Mouse (Mus musculus): ENCODE data around the gene Zbtb3. TPM values are rescaled to one million over a fixed set of nuclear protein-coding genes. Genes with fewer than 3 reads are reported as not detected.

Zbtb3 gene
- polyA plus RNA-seq, 1 experiment from 2014 or later, result 7.9 TPM

GRCm38 (mm10) chr19:8818301-8818798, 16.0 kb downstream of the Zbtb3 start:
- DNase-seq, result no peak
- peaks cover 38% of the 10 kb centered on the region for H3K36me3 ChIP-seq (ENCODE audit: control insufficient read depth, insufficient read depth, low read length)
- H3K4me2 ChIP-seq (ENCODE audit: low read length), result peak overlapping the region; percentile 79
- no peaks in the 10 kb centered on the region for H3K27me3 ChIP-seq (ENCODE audit: control insufficient read depth, insufficient read depth, low read length)
- H3K27ac ChIP-seq (replicated peaks; ENCODE audit: low read depth, low read length), result peak overlapping the region; percentile 94
- no peaks in the 10 kb centered on the region for H3K9me3 ChIP-seq (ENCODE audit: control insufficient read depth, low read length)
- WGBS, result 29% methylated on average over 14 of the region's 14 CpGs
- peaks cover 37% of the 10 kb centered on the region for H3K4me1 ChIP-seq (ENCODE audit: control insufficient read depth, insufficient read depth, low read length)
- H3K4me3 ChIP-seq (replicated peaks; ENCODE audit: low read depth, low read length), result peak overlapping the region; percentile 98
- peak overlapping the region; percentile 92 for H3K9ac ChIP-seq (replicated peaks; ENCODE audit: low read length)
- no peak for ATAC-seq (ENCODE audit: low FRiP score, low TSS enrichment)

- Histone ChIP-seq H3K27ac (replicated peaks; ENCODE audit: low read depth, low read length) (peak within 1 kb of the TSS; percentile 94), H3K36me3 (ENCODE audit: control insufficient read depth, insufficient read depth, low read length) (peaks cover 38% of the 10 kb centered on the region), H3K4me1 (ENCODE audit: control insufficient read depth, insufficient read depth, low read length) (peaks cover 37% of the 10 kb centered on the region), H3K4me3 (replicated peaks; ENCODE audit: low read depth, low read length) (peak within 1 kb of the TSS; percentile 98), H3K9me3 (ENCODE audit: control insufficient read depth, low read length) (no peaks in the 10 kb centered on the region), H3K4me2 (ENCODE audit: low read length) (peak within 1 kb of the TSS; percentile 79), H3K9ac (replicated peaks; ENCODE audit: low read length) (peak within 1 kb of the TSS; percentile 92), H3K27me3 (ENCODE audit: control insufficient read depth, insufficient read depth, low read length) (no peaks in the 10 kb centered on the region)
- under 1% methylated on average over 33 of the region's 33 CpGs for WGBS
- DNase-seq (peak; percentile 99), ATAC-seq (ENCODE audit: low FRiP score, low TSS enrichment) (peak; percentile 94)
Measured at GRCm38 (mm10) chr19:8818801-8819595, 16.6 kb downstream of the Zbtb3 start, which contains the start of gene Ttc9c. Ttc9c (minus strand) TSS chr19:8819333.

GRCm38 (mm10) chr19:8819596-8820423, 17.5 kb downstream of the Zbtb3 start, which contains the start of gene Hnrnpul2:
Hnrnpul2 (plus strand) TSS chr19:8820010.
- peak within 1 kb of the TSS; percentile 98 for H3K4me3 ChIP-seq (replicated peaks; ENCODE audit: low read depth, low read length)
- no peaks in the 10 kb centered on the region for H3K9me3 ChIP-seq (ENCODE audit: control insufficient read depth, low read length)
- ATAC-seq (ENCODE audit: low FRiP score, low TSS enrichment) (peak; percentile 96), DNase-seq (peak; percentile 99)
- H3K4me1 ChIP-seq (ENCODE audit: control insufficient read depth, insufficient read depth, low read length), result peaks cover 37% of the 10 kb centered on the region
- H3K27me3 ChIP-seq (ENCODE audit: control insufficient read depth, insufficient read depth, low read length), result no peaks in the 10 kb centered on the region
- H3K36me3 ChIP-seq (ENCODE audit: control insufficient read depth, insufficient read depth, low read length), result peaks cover 40% of the 10 kb centered on the region
- peak within 1 kb of the TSS; percentile 92 for H3K9ac ChIP-seq (replicated peaks; ENCODE audit: low read length)
- H3K27ac ChIP-seq (replicated peaks; ENCODE audit: low read depth, low read length), result peak within 1 kb of the TSS; percentile 94
- peak within 1 kb of the TSS; percentile 79 for H3K4me2 ChIP-seq (ENCODE audit: low read length)
- WGBS, result under 1% methylated on average over 83 of the region's 83 CpGs

GRCm38 (mm10) chr19:8820424-8820956, 18.1 kb downstream of the Zbtb3 start:
- WGBS, result under 1% methylated on average over 48 of the region's 48 CpGs
- DNase-seq (no peak), ATAC-seq (ENCODE audit: low FRiP score, low TSS enrichment) (peak; percentile 15)
- H3K27ac ChIP-seq (replicated peaks; ENCODE audit: low read depth, low read length), result peak overlapping the region; percentile 94
- H3K36me3 ChIP-seq (ENCODE audit: control insufficient read depth, insufficient read depth, low read length), result peaks cover 41% of the 10 kb centered on the region
- peak overlapping the region; percentile 92 for H3K9ac ChIP-seq (replicated peaks; ENCODE audit: low read length)
- H3K4me2 ChIP-seq (ENCODE audit: low read length), result peak overlapping the region; percentile 79
- no peaks in the 10 kb centered on the region for H3K9me3 ChIP-seq (ENCODE audit: control insufficient read depth, low read length)
- peaks cover 37% of the 10 kb centered on the region for H3K4me1 ChIP-seq (ENCODE audit: control insufficient read depth, insufficient read depth, low read length)
- H3K4me3 ChIP-seq (replicated peaks; ENCODE audit: low read depth, low read length), result peak overlapping the region; percentile 98
- H3K27me3 ChIP-seq (ENCODE audit: control insufficient read depth, insufficient read depth, low read length), result no peaks in the 10 kb centered on the region

GRCm38 (mm10) chr19:8821146-8821545, 18.8 kb downstream of the Zbtb3 start:
- Histone ChIP-seq H3K4me1 (ENCODE audit: control insufficient read depth, insufficient read depth, low read length) (peaks cover 37% of the 10 kb centered on the region), H3K27ac (replicated peaks; ENCODE audit: low read depth, low read length) (no peak overlapping the region), H3K4me3 (replicated peaks; ENCODE audit: low read depth, low read length) (peak overlapping the region; percentile 98), H3K4me2 (ENCODE audit: low read length) (peak overlapping the region; percentile 79), H3K9ac (replicated peaks; ENCODE audit: low read length) (peak overlapping the region; percentile 92), H3K36me3 (ENCODE audit: control insufficient read depth, insufficient read depth, low read length) (peaks cover 43% of the 10 kb centered on the region), H3K27me3 (ENCODE audit: control insufficient read depth, insufficient read depth, low read length) (no peaks in the 10 kb centered on the region), H3K9me3 (ENCODE audit: control insufficient read depth, low read length) (no peaks in the 10 kb centered on the region)
- ATAC-seq (ENCODE audit: low FRiP score, low TSS enrichment) (no peak), DNase-seq (no peak)
- WGBS, result 2% methylated on average over 7 of the region's 7 CpGs

GRCm38 (mm10) chr19:8822696-8823095, 20.3 kb downstream of the Zbtb3 start:
- Histone ChIP-seq H3K36me3 (ENCODE audit: control insufficient read depth, insufficient read depth, low read length) (peaks cover 50% of the 10 kb centered on the region), H3K4me3 (replicated peaks; ENCODE audit: low read depth, low read length) (peak overlapping the region; percentile 98), H3K9ac (replicated peaks; ENCODE audit: low read length) (peak overlapping the region; percentile 92; the same call in 1 of the 2 replicates), H3K27ac (replicated peaks; ENCODE audit: low read depth, low read length) (no peak overlapping the region), H3K9me3 (ENCODE audit: control insufficient read depth, low read length) (no peaks in the 10 kb centered on the region), H3K4me2 (ENCODE audit: low read length) (peak overlapping the region; percentile 79), H3K27me3 (ENCODE audit: control insufficient read depth, insufficient read depth, low read length) (no peaks in the 10 kb centered on the region), H3K4me1 (ENCODE audit: control insufficient read depth, insufficient read depth, low read length) (peaks cover 24% of the 10 kb centered on the region)
- DNase-seq, result no peak
- ATAC-seq (ENCODE audit: low FRiP score, low TSS enrichment), result no peak
- WGBS, result 55% methylated on average over 8 of the region's 8 CpGs

GRCm38 (mm10) chr19:8829660-8830059, 27.3 kb downstream of the Zbtb3 start, which contains the start of gene AC129217.1:
AC129217.1 (plus strand) TSS chr19:8829773.
- Histone ChIP-seq H3K27ac (replicated peaks; ENCODE audit: low read depth, low read length) (no peak within 1 kb of the TSS), H3K9me3 (ENCODE audit: control insufficient read depth, low read length) (no peaks in the 10 kb centered on the region), H3K4me2 (ENCODE audit: low read length) (no peak within 1 kb of the TSS), H3K4me3 (replicated peaks; ENCODE audit: low read depth, low read length) (no peak within 1 kb of the TSS), H3K4me1 (ENCODE audit: control insufficient read depth, insufficient read depth, low read length) (no peaks in the 10 kb centered on the region), H3K27me3 (ENCODE audit: control insufficient read depth, insufficient read depth, low read length) (no peaks in the 10 kb centered on the region), H3K36me3 (ENCODE audit: control insufficient read depth, insufficient read depth, low read length) (peaks cover 97% of the 10 kb centered on the region), H3K9ac (replicated peaks; ENCODE audit: low read length) (no peak within 1 kb of the TSS)
- DNase-seq (no peak), ATAC-seq (ENCODE audit: low FRiP score, low TSS enrichment) (no peak)
- WGBS, result 86% methylated on average over 8 of the region's 8 CpGs

GRCm38 (mm10) chr19:8830664-8831063, 28.3 kb downstream of the Zbtb3 start:
- Histone ChIP-seq H3K4me1 (ENCODE audit: control insufficient read depth, insufficient read depth, low read length) (no peaks in the 10 kb centered on the region), H3K27me3 (ENCODE audit: control insufficient read depth, insufficient read depth, low read length) (no peaks in the 10 kb centered on the region), H3K9ac (replicated peaks; ENCODE audit: low read length) (no peak overlapping the region), H3K27ac (replicated peaks; ENCODE audit: low read depth, low read length) (no peak overlapping the region), H3K9me3 (ENCODE audit: control insufficient read depth, low read length) (no peaks in the 10 kb centered on the region), H3K36me3 (ENCODE audit: control insufficient read depth, insufficient read depth, low read length) (peaks cover 99% of the 10 kb centered on the region), H3K4me3 (replicated peaks; ENCODE audit: low read depth, low read length) (no peak overlapping the region), H3K4me2 (ENCODE audit: low read length) (no peak overlapping the region)
- ATAC-seq (ENCODE audit: low FRiP score, low TSS enrichment), result no peak
- no peak for DNase-seq
- WGBS, result 95% methylated on average over 8 of the region's 8 CpGs

All from midbrain, embryonic 14.5 days (tissue).